Mouse (Mus musculus): ENCODE measurements around the gene Arhgap8.
"Not testable (repeated sequence)": the region's sequence is repeated elsewhere in the genome, so short reads cannot be mapped to it uniquely, and the experiment has no call there.

The Arhgap8 gene

GRCm38 (mm10) chr15:84698189-84698588, 21.7 kb upstream of the Arhgap8 start:
- no peak for DNase-seq (ENCODE audit: low spot score)

GRCm38 (mm10) chr15:84700147-84700794, 19.6 kb upstream of the Arhgap8 start:
- no peak for DNase-seq (ENCODE audit: low spot score)

GRCm38 (mm10) chr15:84701947-84702346, 17.9 kb upstream of the Arhgap8 start:
- DNase-seq (ENCODE audit: low spot score), result no peak

- no peak for DNase-seq (ENCODE audit: low spot score)
Observed at GRCm38 (mm10) chr15:84702391-84703345, 17.2 kb upstream of the Arhgap8 start.

GRCm38 (mm10) chr15:84703992-84704391, 15.9 kb upstream of the Arhgap8 start:
- no peak for DNase-seq (ENCODE audit: low spot score)

GRCm38 (mm10) chr15:84705351-84705901, 14.4 kb upstream of the Arhgap8 start:
- no peak for DNase-seq (ENCODE audit: low spot score)

GRCm38 (mm10) chr15:84706983-84707619, 12.8 kb upstream of the Arhgap8 start:
- DNase-seq (ENCODE audit: low spot score), result no peak

- DNase-seq (ENCODE audit: low spot score), result no peak
Observed at GRCm38 (mm10) chr15:84712566-84713405, 7.1 kb upstream of the Arhgap8 start.

- peak; percentile 55 for DNase-seq (ENCODE audit: low spot score)
Observed at GRCm38 (mm10) chr15:84714730-84715129, 5.1 kb upstream of the Arhgap8 start.

GRCm38 (mm10) chr15:84715132-84715531, 4.7 kb upstream of the Arhgap8 start:
- no peak for DNase-seq (ENCODE audit: low spot score)

- not testable (repeated sequence) for DNase-seq (ENCODE audit: low spot score)
Observed at GRCm38 (mm10) chr15:84717570-84718270, 2.1 kb upstream of the Arhgap8 start.

GRCm38 (mm10) chr15:84718785-84719184, 1.1 kb upstream of the Arhgap8 start:
- no peak for DNase-seq (ENCODE audit: low spot score)

GRCm38 (mm10) chr15:84720291-84721204, 696 bp downstream of the Arhgap8 start:
- DNase-seq (ENCODE audit: low spot score), result no peak

- not testable (repeated sequence) for DNase-seq (ENCODE audit: low spot score)
Observed at GRCm38 (mm10) chr15:84723656-84724055, 3.8 kb downstream of the Arhgap8 start.

GRCm38 (mm10) chr15:84724199-84724598, 4.3 kb downstream of the Arhgap8 start:
- no peak for DNase-seq (ENCODE audit: low spot score)

GRCm38 (mm10) chr15:84729685-84730084, 9.8 kb downstream of the Arhgap8 start:
- no peak for DNase-seq (ENCODE audit: low spot score)

GRCm38 (mm10) chr15:84730893-84731292, 11.0 kb downstream of the Arhgap8 start:
- no peak for DNase-seq (ENCODE audit: low spot score)

- no peak for DNase-seq (ENCODE audit: low spot score)
Observed at GRCm38 (mm10) chr15:84731676-84732424, 12.0 kb downstream of the Arhgap8 start.

- no peak for DNase-seq (ENCODE audit: low spot score)
Observed at GRCm38 (mm10) chr15:84732425-84732749, 12.5 kb downstream of the Arhgap8 start.
